Mouse (Mus musculus): ENCODE data around the gene Dst.

The Dst gene

DNA sequence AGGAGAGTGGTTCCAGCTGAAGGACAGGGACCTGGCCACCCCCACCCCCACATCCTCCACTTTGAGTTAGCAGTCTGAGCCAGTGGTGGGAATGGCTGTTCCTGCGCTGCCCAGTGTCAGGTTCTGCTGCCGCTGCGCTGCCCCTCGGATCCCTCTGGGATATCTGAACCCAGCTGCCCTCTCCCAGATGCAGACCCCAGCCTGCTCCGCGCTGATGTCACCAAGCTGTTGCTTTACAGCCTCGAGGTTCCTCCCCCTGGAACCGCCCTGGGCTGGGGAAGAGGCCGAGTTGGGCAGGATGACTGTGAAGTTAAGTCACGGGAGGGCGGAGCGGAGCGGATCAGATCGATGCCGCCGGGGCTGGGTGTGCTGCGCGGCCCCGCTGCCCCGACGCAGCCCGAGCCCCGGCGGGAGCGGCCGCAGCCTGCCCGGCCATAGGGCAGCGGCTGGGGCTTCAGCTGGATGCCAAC lies 328.3 kb downstream of the Dst start:
- peak; percentile 68 for DNase-seq (ENCODE audit: low spot score)

DNA sequence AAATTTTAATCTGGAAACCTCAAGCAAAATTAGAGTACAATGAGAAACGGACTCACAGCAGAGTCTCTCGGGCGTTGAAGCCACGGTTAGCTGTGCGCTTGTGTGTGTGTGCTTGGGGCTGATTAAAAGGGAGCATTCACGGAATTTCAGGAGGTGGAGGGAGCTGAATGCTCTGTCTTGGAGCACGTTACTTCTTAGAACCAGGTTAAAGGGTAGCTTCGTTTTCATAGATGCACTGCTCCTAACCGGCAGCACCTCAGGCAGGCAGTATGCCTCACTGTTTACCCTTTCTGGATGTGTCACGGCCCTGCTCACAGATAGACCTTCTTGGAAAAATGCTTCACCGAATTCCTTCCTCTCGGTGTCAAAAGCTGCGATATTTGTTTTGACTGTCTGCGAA lies 329.2 kb downstream of the Dst start:
- DNase-seq (ENCODE audit: low spot score), result no peak

DNA sequence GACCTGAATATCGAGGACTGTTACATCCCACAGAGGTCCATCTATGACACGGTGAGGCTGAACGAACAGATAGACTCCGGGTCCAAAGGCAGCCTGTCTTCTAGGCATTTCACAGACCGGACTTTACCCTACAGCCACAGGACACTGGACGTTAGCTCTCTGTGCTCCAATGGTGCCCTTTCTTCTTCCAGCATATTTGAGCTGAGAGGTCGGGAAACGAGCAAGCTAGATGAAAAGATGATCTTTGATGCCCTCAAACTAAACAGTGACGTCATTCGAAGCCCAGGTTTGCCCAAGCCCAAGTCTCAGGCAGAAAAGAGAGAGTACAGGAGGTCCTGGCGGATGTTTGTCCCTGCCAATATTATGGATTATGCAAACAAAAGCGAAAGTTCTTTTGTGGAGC lies 329.7 kb downstream of the Dst start:
- DNase-seq (ENCODE audit: low spot score), result no peak

DNA sequence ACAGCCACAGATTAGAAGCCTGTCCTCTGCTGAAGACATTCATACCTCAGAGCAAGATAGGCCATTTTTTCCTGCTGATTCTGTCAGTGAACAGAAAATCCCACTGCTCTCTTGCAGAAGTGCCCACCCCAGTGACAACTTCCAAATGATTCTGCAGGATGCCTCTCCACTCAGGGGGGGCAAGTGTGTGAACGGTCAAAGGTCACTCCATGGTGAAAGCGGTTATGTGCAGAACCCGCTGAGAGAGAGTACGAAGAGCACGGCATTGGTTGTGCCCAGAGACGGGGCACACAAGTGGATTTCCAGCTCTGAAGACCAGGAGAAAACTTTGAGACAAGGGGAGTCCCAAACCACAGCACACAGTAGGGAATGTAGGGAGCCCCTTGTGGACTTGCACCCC lies 330.2 kb downstream of the Dst start:
- DNase-seq (ENCODE audit: low spot score), result no peak

DNA sequence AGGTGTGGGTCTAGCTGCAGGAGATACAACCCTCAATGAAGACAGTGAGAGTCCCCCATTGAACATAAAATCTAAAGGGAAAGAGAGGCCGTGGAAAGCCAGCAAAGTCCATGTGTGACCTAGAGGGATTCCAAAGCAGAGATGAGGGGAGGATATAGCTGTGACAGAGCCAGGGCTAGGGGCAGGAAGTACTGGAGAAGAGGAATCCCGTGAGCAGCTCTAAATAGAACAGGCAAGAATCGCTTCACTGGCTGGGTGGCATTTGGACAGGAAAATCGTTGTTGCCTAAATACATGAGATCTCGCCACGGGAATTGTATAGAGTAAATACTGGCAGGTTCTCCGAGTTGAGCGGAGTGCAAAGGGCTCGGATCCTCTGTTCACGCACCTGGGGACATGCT lies 336.7 kb downstream of the Dst start:
- DNase-seq (ENCODE audit: low spot score), result no peak

DNA sequence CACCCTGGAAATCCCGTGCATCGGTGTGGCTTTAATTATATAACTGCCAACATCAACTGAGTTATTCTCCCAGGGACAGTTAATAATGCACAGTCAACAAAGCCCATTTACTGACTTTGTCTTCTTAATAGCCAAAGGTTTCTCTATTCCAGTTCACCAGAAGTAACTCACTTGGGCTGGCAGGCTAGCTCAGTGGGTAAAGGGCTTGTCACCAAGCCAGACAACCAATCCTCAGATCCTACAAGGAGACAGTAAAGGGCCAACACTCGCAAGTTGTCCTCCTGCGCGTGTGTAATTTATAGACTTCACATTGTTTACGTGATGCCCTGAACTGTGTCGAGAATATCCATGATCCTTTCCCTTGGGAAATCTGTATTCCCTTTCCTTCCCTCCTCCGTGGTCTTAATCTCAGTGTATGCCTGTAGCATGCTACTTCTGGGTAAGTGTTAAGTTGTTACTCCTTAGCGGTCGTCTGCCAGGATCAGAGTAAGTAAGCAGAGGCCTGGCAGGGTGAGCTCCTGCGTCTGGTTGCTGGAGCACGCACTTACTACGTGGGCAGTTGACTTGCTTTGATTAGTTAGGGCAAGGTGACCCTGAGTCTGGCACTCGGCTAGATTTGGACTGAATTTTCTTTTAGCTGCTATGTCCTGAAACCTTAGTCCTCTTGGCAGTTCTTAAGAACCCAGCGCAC lies 338.1 kb downstream of the Dst start:
- no peak for DNase-seq (ENCODE audit: low spot score)

DNA sequence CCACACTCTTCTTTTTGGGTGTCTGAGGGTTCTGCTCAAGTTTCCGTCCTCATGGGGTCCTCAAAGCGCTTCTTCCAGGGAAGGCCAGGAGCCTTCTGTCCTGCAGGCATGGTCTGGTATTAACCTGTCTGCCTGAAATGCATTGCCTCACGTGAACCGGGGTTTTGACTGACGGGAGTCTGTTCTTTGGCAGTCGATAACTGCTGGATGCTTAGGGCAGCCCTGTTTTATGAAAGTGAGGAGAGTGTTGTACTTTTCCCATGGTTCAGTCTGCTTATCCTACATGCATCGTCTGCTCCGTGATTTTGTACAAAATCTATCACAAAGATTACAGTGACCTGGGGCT lies 338.6 kb downstream of the Dst start:
- no peak for DNase-seq (ENCODE audit: low spot score)

DNA sequence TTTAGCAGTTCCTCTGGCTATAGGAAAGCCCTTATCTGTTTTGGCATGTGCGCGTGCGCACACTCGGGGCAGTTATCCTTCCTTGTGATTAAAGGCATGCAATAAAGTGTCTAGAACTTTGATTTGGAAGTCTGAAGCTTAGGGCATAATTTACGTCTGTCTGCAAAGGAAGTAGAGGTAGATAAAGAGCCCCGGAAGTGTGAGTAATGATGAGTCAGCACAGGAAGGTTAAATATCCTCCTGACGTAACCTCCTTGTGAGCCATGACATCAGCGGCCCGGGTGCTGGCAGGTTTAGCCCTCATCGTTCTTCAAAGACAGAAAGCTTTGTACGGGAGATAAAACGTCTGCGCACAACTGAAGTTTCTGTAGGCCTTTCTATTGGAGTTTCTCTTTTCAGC lies 343.1 kb downstream of the Dst start:
- DNase-seq (ENCODE audit: low spot score), result no peak

DNA sequence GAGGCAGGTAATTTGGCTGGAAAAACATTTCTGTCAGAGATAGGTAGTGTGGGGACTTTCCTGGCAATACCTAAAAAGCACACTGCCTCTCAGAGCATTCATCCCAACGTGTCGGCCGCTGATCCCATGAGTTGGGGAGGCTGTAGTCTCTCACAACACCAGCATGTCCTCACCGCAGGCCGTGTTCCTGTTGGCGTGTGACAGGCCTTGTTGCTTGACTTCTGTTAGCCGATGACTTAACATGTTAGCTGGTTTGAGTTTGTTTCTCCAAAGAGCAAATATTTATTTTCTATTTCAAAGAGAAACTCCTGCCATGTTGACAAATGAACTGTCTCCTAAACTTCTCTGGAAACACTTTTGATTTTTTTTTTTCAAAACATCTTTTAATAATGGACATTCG lies 344.2 kb downstream of the Dst start:
- DNase-seq (ENCODE audit: low spot score), result no peak

DNA sequence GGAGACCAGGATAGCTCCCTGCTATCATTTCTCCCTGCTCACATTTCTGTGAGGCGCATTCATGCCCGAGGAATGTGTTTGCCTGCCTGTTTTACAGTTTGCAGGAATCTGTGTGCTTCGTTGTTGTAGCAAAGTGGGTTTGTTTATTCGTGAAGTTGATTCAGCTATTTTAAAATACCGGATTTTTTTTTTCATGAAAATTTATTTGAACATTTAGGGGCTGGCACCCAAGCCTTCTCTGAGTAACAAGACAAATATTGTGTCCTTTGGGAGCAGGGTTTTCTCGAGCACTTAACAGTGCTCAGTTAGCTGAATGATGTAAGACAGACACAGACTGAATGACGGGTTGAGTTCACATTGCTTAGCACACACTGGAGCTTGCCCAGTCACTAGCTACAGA lies 345.9 kb downstream of the Dst start:
- no peak for DNase-seq (ENCODE audit: low spot score)

DNA sequence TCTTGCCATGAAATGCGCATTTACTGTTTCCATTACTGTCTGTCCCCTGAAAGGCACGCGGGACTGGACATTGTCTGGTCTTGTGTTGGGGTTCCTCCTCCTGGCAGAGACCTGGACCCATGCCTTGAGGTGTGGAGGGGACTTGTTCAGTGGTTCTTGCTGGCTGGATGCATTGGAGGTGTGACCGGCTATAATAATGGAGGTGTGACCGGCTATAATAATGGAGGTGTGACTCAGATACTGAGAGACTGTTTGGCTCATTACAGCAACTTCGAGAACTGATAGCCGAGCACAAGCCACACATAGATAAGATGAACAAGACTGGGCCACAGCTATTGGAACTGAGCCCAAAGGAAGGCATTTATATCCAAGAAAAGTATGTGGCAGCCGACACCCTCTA lies 351.9 kb downstream of the Dst start:
- no peak for DNase-seq (ENCODE audit: low spot score)

DNA sequence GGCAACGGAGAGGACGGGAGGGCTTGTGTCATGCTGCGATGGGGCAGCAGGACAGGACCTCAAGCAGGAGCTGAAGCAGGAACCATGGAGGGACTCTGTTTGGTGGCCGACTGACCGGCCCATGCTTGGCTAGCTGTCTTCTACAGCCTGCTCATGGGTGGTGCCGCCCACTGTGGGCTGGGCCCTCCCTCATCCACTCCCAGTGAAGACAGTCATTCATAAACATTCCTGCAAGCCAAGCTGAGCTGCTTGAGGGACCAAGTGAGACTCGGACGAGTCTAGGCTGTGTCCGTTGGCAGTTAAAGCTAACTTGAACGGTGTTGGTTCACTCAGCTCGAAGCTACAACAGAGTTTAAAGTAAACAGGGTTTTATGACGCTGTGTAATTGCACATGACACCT lies 353.0 kb downstream of the Dst start:
- DNase-seq (ENCODE audit: low spot score), result no peak

DNA sequence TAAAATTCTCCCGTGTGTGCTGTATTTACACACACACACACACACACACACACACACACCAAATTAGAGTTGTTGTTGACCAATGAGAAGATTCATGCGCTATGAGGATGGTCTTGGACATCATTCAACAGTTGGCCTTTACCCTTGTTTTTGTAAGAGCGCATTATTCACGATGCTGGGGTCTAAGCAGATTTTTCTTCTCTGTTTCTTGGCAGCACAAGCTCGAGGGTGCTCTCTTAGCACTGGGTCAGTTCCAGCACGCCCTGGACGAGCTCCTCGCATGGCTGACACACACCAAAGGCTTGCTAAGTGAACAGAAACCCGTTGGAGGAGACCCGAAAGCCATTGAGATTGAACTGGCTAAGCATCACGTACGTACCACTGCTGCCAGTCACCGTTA lies 360.5 kb downstream of the Dst start:
- DNase-seq (ENCODE audit: low spot score), result no peak

DNA sequence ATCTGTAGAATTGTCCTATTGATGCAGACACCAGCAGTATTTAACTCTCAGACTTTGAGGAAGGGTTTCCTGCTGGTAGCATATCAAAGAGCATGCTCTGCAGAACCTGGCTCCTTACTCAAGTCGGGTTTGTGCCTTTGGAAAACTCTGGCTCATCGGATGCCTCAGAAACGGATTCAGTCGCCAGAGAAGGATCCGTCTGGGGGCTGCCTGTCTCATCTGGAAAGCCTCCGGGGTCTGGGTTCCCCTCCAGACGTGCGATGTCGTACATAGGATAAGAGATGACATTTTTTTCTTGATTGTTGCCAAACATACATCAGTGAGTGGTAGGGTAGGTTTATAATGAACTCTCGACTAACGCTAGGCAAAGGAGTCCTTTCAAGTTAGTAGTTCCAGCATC lies 361.6 kb downstream of the Dst start:
- DNase-seq (ENCODE audit: low spot score), result no peak

DNA sequence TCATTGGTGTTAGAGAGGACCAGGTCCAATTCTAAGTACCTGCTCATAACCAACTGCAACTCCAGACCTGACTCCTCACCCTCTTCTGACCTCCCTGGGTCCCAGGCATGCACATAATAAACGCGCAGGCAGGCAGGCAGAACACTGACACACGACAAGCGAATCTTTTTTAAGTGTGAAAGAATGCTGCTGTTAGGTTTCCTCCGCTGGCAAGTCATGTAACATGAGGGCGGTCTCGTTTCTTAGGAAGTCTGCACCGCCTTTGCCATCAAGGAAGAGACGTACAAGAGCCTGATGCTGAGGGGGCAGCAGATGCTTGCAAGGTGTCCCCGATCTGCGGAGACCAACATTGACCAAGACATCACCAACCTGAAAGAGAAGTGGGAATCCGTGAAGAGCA lies 365.9 kb downstream of the Dst start:
- no peak for DNase-seq (ENCODE audit: low spot score)

DNA sequence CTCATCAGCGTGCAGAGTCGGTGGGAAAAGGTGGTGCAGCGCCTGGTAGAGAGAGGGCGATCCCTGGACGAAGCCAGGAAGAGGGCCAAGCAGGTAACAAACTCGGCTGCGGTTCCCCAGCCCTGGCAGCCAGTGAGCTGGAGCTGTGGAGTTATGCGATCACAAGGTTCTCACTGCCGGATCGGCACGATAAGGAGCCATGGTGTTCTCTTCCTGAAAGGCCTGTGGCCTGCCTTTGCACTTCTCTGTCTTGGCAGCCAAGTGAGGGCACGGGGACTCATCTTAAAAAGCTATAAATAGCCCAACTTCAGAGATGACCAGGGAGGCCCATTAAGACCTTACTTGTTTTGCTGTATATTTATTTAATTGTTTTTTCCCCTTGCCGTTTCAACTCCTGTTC lies 367.8 kb downstream of the Dst start:
- DNase-seq (ENCODE audit: low spot score), result no peak

DNA sequence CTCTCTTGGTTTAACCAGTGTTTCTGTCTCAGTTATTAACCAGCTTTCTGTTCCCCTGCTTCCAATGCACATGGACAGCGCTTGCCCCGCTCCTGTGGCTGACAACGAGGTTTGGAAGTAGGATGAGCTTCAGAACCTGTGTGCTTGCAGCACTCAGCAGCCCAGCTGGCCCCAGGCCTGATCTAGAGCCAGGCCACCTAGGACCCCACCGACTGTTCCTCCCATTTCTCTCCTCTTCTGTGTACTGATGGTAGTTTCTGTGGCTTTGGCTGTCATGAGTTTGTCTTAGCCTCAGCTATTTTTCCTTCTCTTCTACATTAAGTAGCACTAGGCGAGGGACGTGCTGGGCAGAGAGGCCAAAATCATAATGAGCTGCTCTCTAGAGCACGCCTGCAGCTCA lies 368.7 kb downstream of the Dst start:
- no peak for DNase-seq (ENCODE audit: low spot score)

DNA sequence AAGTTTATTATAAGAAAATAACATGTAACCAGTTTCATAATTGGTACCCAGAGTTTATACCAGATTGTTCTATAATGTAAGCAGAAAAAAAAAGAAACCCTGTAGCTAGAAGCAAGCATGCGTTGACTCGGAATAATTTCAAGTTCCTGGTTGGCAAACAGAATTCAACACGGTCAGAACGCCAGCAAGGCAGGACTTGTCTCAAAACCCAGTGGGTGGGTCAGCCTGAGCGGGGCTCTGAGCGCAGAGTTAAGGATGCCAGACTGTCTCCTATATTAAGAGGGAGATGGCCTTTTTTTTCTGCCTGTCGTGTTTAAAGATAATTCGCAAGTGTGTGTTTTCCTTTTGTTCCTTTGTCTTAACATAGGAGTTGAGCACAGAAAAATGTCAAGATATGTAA lies 369.2 kb downstream of the Dst start:
- no peak for DNase-seq (ENCODE audit: low spot score)

DNA sequence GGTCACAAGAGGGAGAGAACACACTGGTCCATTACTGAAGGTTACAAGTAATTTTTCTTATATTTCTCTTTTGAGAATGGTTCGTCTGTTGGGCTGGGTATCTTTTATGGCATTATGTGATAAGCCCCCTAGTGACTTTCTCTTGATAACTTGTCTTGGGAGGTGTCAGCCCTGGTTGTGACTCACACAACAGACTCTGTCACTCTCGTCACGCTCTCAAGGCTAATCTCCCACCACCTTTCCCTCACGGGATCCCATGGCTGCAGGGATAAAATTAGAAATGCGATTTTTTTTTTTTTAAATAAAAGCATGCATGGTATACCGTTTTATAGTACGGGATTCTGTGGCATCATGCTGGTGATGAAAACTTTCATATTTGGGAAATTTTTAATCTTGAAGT lies 375.5 kb downstream of the Dst start:
- no peak for DNase-seq (ENCODE audit: low spot score)

DNA sequence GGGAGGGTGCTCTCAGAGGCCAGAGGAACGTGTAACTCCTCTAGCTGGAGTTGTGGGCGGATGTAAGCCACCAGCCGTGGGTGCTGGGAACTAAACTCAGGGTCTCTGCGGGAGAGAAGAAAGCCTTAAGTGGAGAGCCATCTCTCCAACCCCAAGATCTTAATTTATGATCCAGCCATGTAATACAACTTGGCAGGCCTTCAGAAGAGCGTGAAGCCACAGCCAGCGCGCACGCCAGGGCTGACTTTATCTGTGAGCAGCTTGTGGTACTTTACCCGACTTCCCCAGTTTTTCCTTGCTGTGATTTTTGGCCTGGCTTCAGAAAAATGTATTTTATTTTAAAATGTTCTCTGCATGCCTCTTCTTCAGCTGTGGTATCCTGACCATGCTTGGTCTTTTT lies 377.0 kb downstream of the Dst start:
- DNase-seq (ENCODE audit: low spot score), result no peak

DNA sequence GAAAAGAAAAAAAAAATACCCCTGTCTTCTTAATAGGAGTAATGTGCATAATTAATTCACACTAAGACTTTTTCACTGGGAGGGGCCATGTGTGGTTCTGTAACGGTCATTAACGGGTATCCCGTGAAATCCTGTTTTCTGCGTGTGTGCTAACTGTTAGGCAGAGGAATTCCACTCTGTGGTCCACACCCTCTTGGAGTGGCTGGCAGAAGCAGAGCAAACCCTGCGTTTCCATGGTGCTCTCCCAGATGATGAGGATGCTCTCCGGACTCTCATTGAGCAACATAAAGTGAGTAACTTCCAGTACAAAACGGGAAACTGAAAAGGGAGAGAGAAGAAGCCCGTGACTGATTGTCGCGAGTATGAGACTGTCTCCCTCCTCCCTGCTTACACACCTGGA lies 379.7 kb downstream of the Dst start:
- DNase-seq (ENCODE audit: low spot score), result no peak

DNA sequence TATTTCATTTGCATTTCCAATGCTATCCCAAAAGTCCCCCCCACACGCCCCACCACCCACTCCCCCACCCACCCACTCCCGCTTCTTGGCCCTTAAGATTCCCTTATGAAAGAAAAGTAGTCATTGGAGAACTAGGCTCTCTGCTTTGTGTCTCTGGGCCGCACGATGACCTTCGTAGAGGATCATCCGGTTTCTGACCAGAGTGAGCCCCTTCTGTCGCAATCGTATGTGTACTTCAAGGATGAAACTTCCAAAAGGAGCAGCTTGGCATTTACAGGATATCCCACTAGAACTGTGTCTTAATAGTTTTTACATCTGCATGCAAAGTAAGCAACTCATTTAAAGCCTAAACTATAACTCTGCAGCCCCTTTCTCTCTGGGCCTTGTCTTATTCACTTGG lies 380.2 kb downstream of the Dst start:
- DNase-seq (ENCODE audit: low spot score), result no peak

DNA sequence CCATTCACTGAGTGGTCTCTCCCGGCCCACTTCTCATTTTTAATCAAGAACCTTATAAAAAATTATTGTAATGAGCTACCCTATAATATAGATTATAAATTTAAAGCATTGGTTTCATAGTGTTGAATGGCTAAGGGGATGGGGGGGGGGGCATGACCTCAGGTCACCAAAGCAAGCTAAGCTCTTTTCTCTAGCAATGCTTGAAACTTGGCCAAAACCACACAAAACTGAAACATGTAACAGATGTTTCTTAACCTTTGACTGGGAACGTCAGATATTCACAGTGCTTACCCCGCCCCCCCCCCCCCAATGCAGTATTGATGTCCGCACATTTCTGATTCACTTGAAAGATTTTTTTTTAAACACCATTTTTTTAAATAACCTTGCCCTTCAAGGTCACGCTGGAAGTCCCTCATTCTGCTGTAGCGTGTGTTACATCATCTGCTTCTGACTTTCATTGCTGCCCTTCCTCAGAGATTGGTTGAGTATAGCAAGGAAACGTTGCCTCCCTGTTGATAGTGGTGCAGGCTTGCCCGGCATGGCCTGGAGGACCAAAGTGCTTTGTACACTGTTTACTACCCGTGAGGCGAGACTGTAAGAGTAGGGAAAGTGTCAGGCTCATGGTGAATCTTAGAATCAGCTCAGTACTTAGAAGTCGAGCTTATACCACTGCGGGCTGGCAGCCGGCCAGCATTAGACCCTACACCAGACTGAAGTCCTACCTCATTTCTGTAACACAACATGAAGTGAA lies 380.9 kb downstream of the Dst start:
- DNase-seq (ENCODE audit: low spot score), result no peak

DNA sequence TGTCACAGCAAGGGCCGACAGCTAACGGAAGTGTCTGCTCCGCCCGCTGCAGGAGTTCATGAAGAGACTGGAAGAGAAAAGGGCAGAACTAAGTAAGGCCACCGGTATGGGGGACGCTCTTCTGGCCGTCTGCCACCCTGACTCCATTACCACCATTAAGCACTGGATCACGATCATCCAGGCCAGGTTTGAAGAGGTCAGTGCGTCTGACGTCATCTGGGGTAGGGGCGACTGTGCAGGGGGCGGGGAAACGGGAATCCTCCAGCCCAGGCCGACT lies 381.4 kb downstream of the Dst start:
- no peak for DNase-seq (ENCODE audit: low spot score)
